Mouse (Mus musculus) heart, adult 2 months (tissue): ENCODE measurements around the gene Pomgnt2.

Source experiments
- CTCF ChIP-seq: fragments of 200-600 bp; IDR thresholded peaks from 2 replicates; pipeline ENCODE4 v1.8.1; 2022; ENCODE audit warnings: antibody characterized with exemption, mild to moderate bottlenecking, moderate library complexity
- EP300 ChIP-seq: fragments of 200-500 bp; IDR thresholded peaks from 2 replicates; pipeline ENCODE4 v1.6.1; 2011; ENCODE audit warnings: low read depth, low read length, control low read depth; ENCODE audit not compliant: insufficient read depth
- POLR2A ChIP-seq: fragments of 200-500 bp; IDR thresholded peaks from 2 replicates; pipeline ENCODE4 v1.6.1; 2011; ENCODE audit warnings: mild to moderate bottlenecking, low read depth, low read length, control low read depth; ENCODE audit not compliant: insufficient read depth

- TF ChIP-seq EP300 (no peak), POLR2A (no peak), CTCF (no peak)
Observed at GRCm38 (mm10) chr9:121981466-121982105, 15.3 kb downstream of the Pomgnt2 start.
